Mouse (Mus musculus): Measurements from ENCODE around the gene Vps25.
A peak's percentile ranks its signal among the peaks of the same experiment; 100 is the strongest.

DNA sequence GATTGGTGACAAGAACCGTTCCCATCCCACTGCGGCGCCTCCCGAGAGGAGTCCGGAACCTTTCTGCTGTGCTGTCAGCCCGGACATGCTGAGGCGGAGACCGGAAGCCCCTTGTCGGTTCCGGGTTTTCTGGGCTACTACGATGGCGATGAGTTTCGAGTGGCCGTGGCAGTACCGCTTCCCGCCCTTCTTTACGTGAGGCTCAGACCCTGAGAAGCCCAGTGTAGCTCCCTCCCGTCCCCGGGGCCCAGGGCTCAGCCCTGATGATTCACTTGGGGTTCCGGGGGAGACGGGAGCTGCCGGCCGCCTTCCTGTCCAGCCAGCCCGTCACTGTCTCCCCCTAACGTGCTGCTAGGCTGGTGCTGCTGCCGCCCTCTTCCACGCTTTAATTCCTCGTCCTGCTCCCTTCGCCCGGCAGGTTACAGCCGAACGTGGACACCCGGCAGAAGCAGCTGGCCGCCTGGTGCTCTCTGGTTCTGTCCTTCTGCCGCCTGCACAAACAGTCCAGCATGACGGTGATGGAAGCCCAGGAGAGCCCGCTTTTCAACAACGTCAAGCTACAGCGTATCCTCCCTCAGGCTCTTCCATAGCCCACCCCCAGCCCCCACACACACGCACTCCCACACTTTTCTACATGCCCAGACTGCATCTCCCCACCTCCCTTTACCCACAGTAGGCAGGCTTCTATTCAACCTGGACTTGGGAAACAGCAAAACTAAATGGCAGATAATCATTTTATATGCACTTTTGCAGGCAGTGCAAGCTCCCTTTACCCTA is at the start of gene Vps25:
- TF ChIP-seq POLR2A (IDR thresholded peaks at IDR 0.05; ENCODE audit: low read depth, low read length) (peak; percentile 98), CTCF (conservative IDR thresholded peaks at IDR 0.05 in 1 of 2, IDR thresholded peaks at IDR 0.05 in 1 of 2; ENCODE audit: low read depth in 2 of 2, low read length in 2 of 2) (peak in 1 of 2 experiments; percentile 16; a peak in 1 of 4 replicates), USF2 (conservative IDR thresholded peaks at IDR 0.05; ENCODE audit: low read depth, low read length) (no peak), SMC3 (IDR thresholded peaks at IDR 0.05; ENCODE audit: low read depth, low read length) (peak; percentile 9; the same call in 1 of the 2 replicates)

Measured in CH12.LX (cell line).